Mouse (Mus musculus) common myeloid progenitor, adult 5-6 weeks (primary cell): ENCODE measurements around the gene Col6a4. TPM values are rescaled to one million over a fixed set of nuclear protein-coding genes. Genes with fewer than 3 reads are reported as not detected.

ENCODE experiments used
- ATAC-seq: replicated peaks from 2 replicates; pipeline ENCODE4 v1.8.0; 2016; ENCODE audit warnings: low read depth, mild to moderate bottlenecking, moderate TSS enrichment, inconsistent platforms; ENCODE audit not compliant: poor library complexity, severe bottlenecking
- total RNA-seq: library from RNA; stranded (forward); fragments of 200-1000, 187-1606 nt; gene quantifications from 2 replicates; pipeline ENCODE4 v1.2.3, GENCODE M21; 2017

Col6a4 gene
- total RNA-seq, 1 experiment from 2014 or later: not detected

- no peak for ATAC-seq
These were observed 18.6 kb downstream of the Col6a4 start for GRCm38 (mm10) chr9:106077953-106078352.

- no peak for ATAC-seq
These were observed 20.3 kb downstream of the Col6a4 start for GRCm38 (mm10) chr9:106076234-106076633.

- ATAC-seq: no peak
These were observed 22.6 kb downstream of the Col6a4 start for GRCm38 (mm10) chr9:106073956-106074355.

GRCm38 (mm10) chr9:106071651-106072050 lies 24.9 kb downstream of the Col6a4 start:
- ATAC-seq: no peak

- no peak for ATAC-seq
These were observed 43.1 kb downstream of the Col6a4 start for GRCm38 (mm10) chr9:106053446-106053845.

GRCm38 (mm10) chr9:106043921-106044503 lies 52.6 kb downstream of the Col6a4 start:
- ATAC-seq: no peak

GRCm38 (mm10) chr9:106039915-106040659 lies 56.5 kb downstream of the Col6a4 start:
- ATAC-seq: no peak

- ATAC-seq: no peak
These were observed 57.3 kb downstream of the Col6a4 start for GRCm38 (mm10) chr9:106039276-106039675.

GRCm38 (mm10) chr9:106038865-106039264 lies 57.7 kb downstream of the Col6a4 start:
- ATAC-seq: no peak

- ATAC-seq: no peak
These were observed 80.9 kb downstream of the Col6a4 start for GRCm38 (mm10) chr9:106015666-106016065.

- no peak for ATAC-seq
These were observed 83.4 kb downstream of the Col6a4 start for GRCm38 (mm10) chr9:106013139-106013538.

- no peak for ATAC-seq
These were observed 98.6 kb downstream of the Col6a4 start for GRCm38 (mm10) chr9:105997955-105998354.

GRCm38 (mm10) chr9:105992425-105992824 lies 104.2 kb downstream of the Col6a4 start:
- ATAC-seq: no peak

- no peak for ATAC-seq
These were observed 106.5 kb downstream of the Col6a4 start for GRCm38 (mm10) chr9:105990099-105990498.

- no peak for ATAC-seq
These were observed 107.1 kb downstream of the Col6a4 start for GRCm38 (mm10) chr9:105989468-105989867.

- peak; percentile 65; the same call in 1 of the 2 replicates for ATAC-seq
These were observed 108.5 kb downstream of the Col6a4 start for GRCm38 (mm10) chr9:105988096-105988495.

GRCm38 (mm10) chr9:105984931-105985519 lies 111.6 kb downstream of the Col6a4 start:
- no peak for ATAC-seq

GRCm38 (mm10) chr9:105978479-105978878 lies 118.1 kb downstream of the Col6a4 start:
- ATAC-seq: no peak

GRCm38 (mm10) chr9:105976871-105977270 lies 119.7 kb downstream of the Col6a4 start:
- no peak for ATAC-seq

- no peak for ATAC-seq
These were observed 120.3 kb downstream of the Col6a4 start for GRCm38 (mm10) chr9:105976314-105976713.

GRCm38 (mm10) chr9:105973736-105974135 lies 122.8 kb downstream of the Col6a4 start:
- no peak for ATAC-seq
